Mouse (Mus musculus) CH12.LX (cell line): ENCODE results near the gene Lin7c. TPM values are rescaled to one million over a fixed set of nuclear protein-coding genes. Genes with fewer than 3 reads are reported as not detected.

Experiments
- DNase-seq: peaks from one replicate; pipeline ENCODE4 v3.0.0-alpha.2; 2013; ENCODE audit errors: extremely low read depth
- H3K27ac ChIP-seq: 2 replicates; pipeline ENCODE4 v1.5.1; 2012; ENCODE audit warnings: low read depth, mild to moderate bottlenecking, control low read depth, moderate library complexity; ENCODE audit not compliant: insufficient read depth
- H3K27me3 ChIP-seq: replicated peaks from 2 replicates; pipeline ENCODE3; 2012; ENCODE audit warnings: inconsistent platforms
- H3K36me3 ChIP-seq, 2 experiments: replicated peaks in 1 of 2; 2 replicates each; pipeline versions ENCODE3 to v1.6.1; 2012; ENCODE audit warnings: inconsistent platforms in 1 of 2, low read length in 1 of 2, mild to moderate bottlenecking in 1 of 2, mixed read lengths in 1 of 2, moderate library complexity in 1 of 2; ENCODE audit not compliant: control insufficient read depth in 1 of 2, insufficient read depth in 1 of 2
- H3K4me1 ChIP-seq, 2 experiments: 2 replicates each; pipeline ENCODE4 v1.6.1; 2012; ENCODE audit warnings: inconsistent platforms in 1 of 2, moderate library complexity in 1 of 2; ENCODE audit not compliant: insufficient read depth in 2 of 2, control insufficient read depth in 1 of 2
- H3K4me2 ChIP-seq: 2 replicates; pipeline ENCODE4 v1.6.1; 2012; ENCODE audit warnings: low read depth, mild to moderate bottlenecking, control low read depth; ENCODE audit not compliant: poor library complexity, insufficient read depth, severe bottlenecking
- H3K4me3 ChIP-seq, 3 experiments: fragments of 150-350 bp in 1 of 3; sonication (generic) in 1 of 3; replicated peaks in 1 of 3; 2 replicates each; pipeline versions ENCODE3 to v1.5.1; 2011 to 2012; ENCODE audit warnings: low read depth in 2 of 3, low read length in 2 of 3, mild to moderate bottlenecking in 2 of 3, moderate library complexity in 2 of 3, control low read depth in 1 of 3, improper control_type of control experiment in 1 of 3, inconsistent platforms in 1 of 3, mixed read lengths in 1 of 3; ENCODE audit not compliant: poor library complexity in 1 of 3
- H3K79me2 ChIP-seq: replicated peaks from 2 replicates; pipeline ENCODE4 v1.6.1; 2012; ENCODE audit warnings: mild to moderate bottlenecking, moderate library complexity; ENCODE audit not compliant: control insufficient read depth, poor library complexity, insufficient read depth, severe bottlenecking; ENCODE audit errors: extremely low read depth
- H3K9ac ChIP-seq: 2 replicates; pipeline ENCODE4 v1.6.1; 2012; ENCODE audit warnings: low read depth, mild to moderate bottlenecking, control low read depth, moderate library complexity; ENCODE audit not compliant: insufficient read depth
- H3K9me3 ChIP-seq: replicated peaks from 2 replicates; pipeline ENCODE3; 2012; ENCODE audit warnings: low read length, inconsistent platforms, mixed read lengths
- BHLHE40 ChIP-seq: IDR thresholded peaks from 2 replicates; pipeline ENCODE4 v1.6.1; 2011; ENCODE audit warnings: mild to moderate bottlenecking, low read depth, low read length, improper control_type of control experiment
- CHD1 ChIP-seq: IDR thresholded peaks from 2 replicates; pipeline ENCODE4 v1.6.1; 2012; ENCODE audit warnings: low read depth, low read length, improper control_type of control experiment, inconsistent platforms
- CHD2 ChIP-seq: IDR thresholded peaks from 2 replicates; pipeline ENCODE4 v1.6.1; 2011; ENCODE audit warnings: low read length, improper control_type of control experiment
- ELF1 ChIP-seq: IDR thresholded peaks from 2 replicates; pipeline ENCODE4 v1.6.1; 2014; ENCODE audit warnings: low read depth, mild to moderate bottlenecking, inconsistent platforms, low read length, improper control_type of control experiment
- EP300 ChIP-seq: IDR thresholded peaks from 2 replicates; pipeline ENCODE4 v1.6.1; 2011; ENCODE audit warnings: low read length, improper control_type of control experiment
- ETS1 ChIP-seq: conservative IDR thresholded peaks from 2 replicates; pipeline ENCODE4 v1.6.1; 2012; ENCODE audit warnings: low read depth, mild to moderate bottlenecking, inconsistent platforms, low read length, improper control_type of control experiment, moderate library complexity
- GABPA ChIP-seq: IDR thresholded peaks from 2 replicates; pipeline ENCODE4 v1.6.1; 2012; ENCODE audit warnings: low read depth, low read length, improper control_type of control experiment, inconsistent platforms; ENCODE audit not compliant: insufficient replicate concordance
- HCFC1 ChIP-seq: IDR thresholded peaks from 2 replicates; pipeline ENCODE4 v1.6.1; 2012; ENCODE audit warnings: low read depth, mild to moderate bottlenecking, inconsistent platforms, low read length, improper control_type of control experiment
- IRF4 ChIP-seq: IDR thresholded peaks from 2 replicates; pipeline ENCODE4 v1.6.1; 2014; ENCODE audit warnings: low read depth, mild to moderate bottlenecking, inconsistent platforms, low read length, improper control_type of control experiment
- JUND ChIP-seq: conservative IDR thresholded peaks from 2 replicates; pipeline ENCODE4 v1.6.1; 2011; ENCODE audit warnings: low read depth, low read length, improper control_type of control experiment
- MAFK ChIP-seq: IDR thresholded peaks from 2 replicates; pipeline ENCODE4 v1.6.1; 2011; ENCODE audit warnings: low read length, improper control_type of control experiment; ENCODE audit not compliant: insufficient replicate concordance
- MAX ChIP-seq: IDR thresholded peaks from 2 replicates; pipeline ENCODE4 v1.6.1; 2011; ENCODE audit warnings: low read length, improper control_type of control experiment
- MAZ ChIP-seq: IDR thresholded peaks from 2 replicates; pipeline ENCODE4 v1.6.1; 2012; ENCODE audit warnings: low read depth, mild to moderate bottlenecking, inconsistent platforms, low read length, improper control_type of control experiment, moderate library complexity
- MEF2A ChIP-seq: IDR thresholded peaks from 2 replicates; pipeline ENCODE4 v1.6.1; 2014; ENCODE audit warnings: low read depth, mild to moderate bottlenecking, inconsistent platforms, low read length, improper control_type of control experiment, borderline replicate concordance
- MXI1 ChIP-seq: IDR thresholded peaks from 2 replicates; pipeline ENCODE4 v1.6.1; 2011; ENCODE audit warnings: mild to moderate bottlenecking, low read depth, low read length, improper control_type of control experiment
- PAX5 ChIP-seq: IDR thresholded peaks from 2 replicates; pipeline ENCODE4 v1.6.1; 2012; ENCODE audit warnings: low read length, inconsistent platforms, mixed read lengths
- POLR2AphosphoS2 ChIP-seq: IDR thresholded peaks from 2 replicates; pipeline ENCODE4 v1.6.1; 2011; ENCODE audit warnings: low read depth, low read length, improper control_type of control experiment
- RAD21 ChIP-seq: IDR thresholded peaks from 2 replicates; pipeline ENCODE4 v1.6.1; 2011; ENCODE audit warnings: low read depth, mild to moderate bottlenecking, low read length, improper control_type of control experiment, moderate library complexity
- SMC3 ChIP-seq: IDR thresholded peaks from 2 replicates; pipeline ENCODE4 v1.6.1; 2011; ENCODE audit warnings: low read depth, low read length, improper control_type of control experiment
- TCF12 ChIP-seq: IDR thresholded peaks from 2 replicates; pipeline ENCODE4 v1.6.1; 2014; ENCODE audit warnings: low read depth, mild to moderate bottlenecking, inconsistent platforms, low read length, improper control_type of control experiment
- UBTF ChIP-seq: IDR thresholded peaks from 2 replicates; pipeline ENCODE4 v1.6.1; 2012; ENCODE audit warnings: low read depth, mild to moderate bottlenecking, inconsistent platforms, low read length, improper control_type of control experiment, moderate library complexity
- USF2 ChIP-seq: conservative IDR thresholded peaks from 2 replicates; pipeline ENCODE4 v1.6.1; 2011; ENCODE audit warnings: low read depth, low read length, improper control_type of control experiment
- ZKSCAN1 ChIP-seq: IDR thresholded peaks from 2 replicates; pipeline ENCODE4 v1.6.1; 2012; ENCODE audit warnings: low read depth, inconsistent platforms, low read length, improper control_type of control experiment, borderline replicate concordance
- ZMIZ1 ChIP-seq: IDR thresholded peaks from 2 replicates; pipeline ENCODE4 v1.6.1; 2012; ENCODE audit warnings: low read depth, mild to moderate bottlenecking, inconsistent platforms, low read length, improper control_type of control experiment
- ZNF384 ChIP-seq: IDR thresholded peaks from 2 replicates; pipeline ENCODE4 v1.6.1; 2012; ENCODE audit warnings: low read depth, low read length, improper control_type of control experiment, inconsistent platforms
- dilution Hi-C: fragments of 300-500 bp; cut with MboI; formaldehyde crosslinking; loops from 2 replicates; pipeline ENCODE4 v1.14.3; 2020; ENCODE audit warnings: low sequenced_read_pairs; ENCODE audit not compliant: extremely low pct_unique_long_range_greater_than_20kb, extremely low pct_ligation_motif_present
- in situ Hi-C: fragments of 300-500 bp; cut with MboI; formaldehyde crosslinking; loops from 3 replicates; pipeline ENCODE4 v1.14.3; 2019; ENCODE audit warnings: low sequenced_read_pairs, low pct_ligation_motif_present, low pct_unique_long_range_greater_than_20kb, mixed read lengths
- polyA plus RNA-seq: library from polyadenylated mRNA; unstranded; fragments of >175 nt; gene quantifications from 2 replicates; pipeline ENCODE4 v1.2.1, GENCODE M21; 2012; ENCODE audit warnings: low read depth; ENCODE audit not compliant: insufficient read length
- total RNA-seq, 2 experiments: library from RNA; depleted of rRNA; stranded (reverse); fragments of 300-350 nt in 1 of 2; fragments of >200 nt in 1 of 2; gene quantifications; 2 replicates each; pipeline ENCODE4 v1.2.3; 2012 to 2014

Lin7c gene
- total and polyA plus RNA-seq, 3 experiments, result 29.7 to 75.0 (median 52.3) TPM

DNA sequence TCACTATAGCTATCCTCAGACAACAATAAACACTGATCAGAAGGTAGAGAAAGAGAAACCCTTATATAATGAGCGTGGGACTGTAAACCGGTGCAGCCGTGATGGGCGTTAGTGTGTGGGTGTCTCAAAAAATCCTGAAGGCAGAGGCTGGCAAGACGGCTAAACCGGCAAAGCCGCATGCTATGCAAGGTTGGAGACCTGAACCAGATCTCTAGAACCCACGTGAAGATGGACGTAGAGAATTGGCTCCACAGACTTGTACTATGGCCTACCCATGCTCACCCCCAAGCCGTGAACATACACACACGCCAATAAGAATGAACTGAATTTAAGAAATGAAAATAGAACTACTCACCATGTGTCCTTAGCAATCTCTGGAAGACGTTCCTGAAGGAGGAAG is 22.1 kb downstream of the Lin7c start:
- no peak overlapping the region for H3K9ac ChIP-seq

DNA sequence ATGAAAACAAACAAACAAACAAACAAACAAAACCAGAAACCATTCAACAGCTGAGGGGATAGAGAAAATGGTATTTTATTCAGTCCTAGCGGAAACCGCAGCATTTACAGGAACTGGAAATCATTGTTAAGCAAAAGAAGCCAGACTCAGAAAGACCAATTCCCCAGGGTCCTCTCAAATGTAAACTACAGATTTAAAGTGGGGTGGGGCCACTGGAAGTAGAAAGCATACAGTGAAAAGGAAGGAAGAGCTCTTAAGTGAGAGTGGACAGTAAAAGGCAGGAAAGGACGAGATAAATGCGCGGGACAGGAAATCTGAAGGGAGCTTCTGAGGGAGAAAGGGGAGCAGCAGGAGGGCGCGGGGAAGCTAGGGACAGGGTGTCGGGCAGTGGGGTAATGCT is 22.6 kb downstream of the Lin7c start:
- no peak for DNase-seq
- no peaks in the 10 kb centered on the region for H3K9me3 ChIP-seq
- TF ChIP-seq MAX, result no peak
- TF ChIP-seq UBTF, result no peak
- H3K27me3 ChIP-seq, result peaks cover 1% of the 10 kb centered on the region
- H3K36me3 ChIP-seq, result no peaks in the 10 kb centered on the region
- H3K9ac ChIP-seq, result no peak overlapping the region
- no peak overlapping the region for H3K27ac ChIP-seq
- dilution Hi-C loops, result no loop called here
- H3K4me3 ChIP-seq, result no peak overlapping the region
- H3K4me2 ChIP-seq, result peak overlapping the region; percentile 1; the same call in 1 of the 2 replicates
- H3K79me2 ChIP-seq, result no peaks in the 10 kb centered on the region
- peaks cover 0 to 9% of the 10 kb centered on the region in 2 experiments; a peak in 2 of 4 replicates for H3K4me1 ChIP-seq
- in situ Hi-C loops, result loop anchor here (25.0 kb wide), 2 partner anchors 149 to 649 kb away; no protein-coding TSS in a partner anchor

More for the DNA sequence above, 22.1 kb downstream of the Lin7c start:
- Histone ChIP-seq H3K27ac (no peak overlapping the region), H3K79me2 (no peaks in the 10 kb centered on the region), H3K36me3 (no peaks in the 10 kb centered on the region), H3K4me2 (0 out of 2 replicates have a peak overlapping the region, but pooled peaks have one; percentile 1), H3K27me3 (peaks cover 1% of the 10 kb centered on the region), H3K4me1 (peaks cover 0 to 9% of the 10 kb centered on the region in 2 experiments; a peak in 2 of 4 replicates), H3K4me3 (no peak overlapping the region)
- dilution Hi-C loops, result no loop called here
- no peak for DNase-seq
- in situ Hi-C loops, result loop anchor here (25.0 kb wide), 2 partner anchors 150 to 650 kb away; no protein-coding TSS in a partner anchor
- TF ChIP-seq CHD1 (no peak), POLR2AphosphoS2 (no peak), HCFC1 (no peak), JUND (no peak), ZMIZ1 (no peak), IRF4 (no peak), PAX5 (no peak)
- TF ChIP-seq, all 38 proteins: peak for 0
- no peaks in the 10 kb centered on the region for H3K9me3 ChIP-seq

DNA sequence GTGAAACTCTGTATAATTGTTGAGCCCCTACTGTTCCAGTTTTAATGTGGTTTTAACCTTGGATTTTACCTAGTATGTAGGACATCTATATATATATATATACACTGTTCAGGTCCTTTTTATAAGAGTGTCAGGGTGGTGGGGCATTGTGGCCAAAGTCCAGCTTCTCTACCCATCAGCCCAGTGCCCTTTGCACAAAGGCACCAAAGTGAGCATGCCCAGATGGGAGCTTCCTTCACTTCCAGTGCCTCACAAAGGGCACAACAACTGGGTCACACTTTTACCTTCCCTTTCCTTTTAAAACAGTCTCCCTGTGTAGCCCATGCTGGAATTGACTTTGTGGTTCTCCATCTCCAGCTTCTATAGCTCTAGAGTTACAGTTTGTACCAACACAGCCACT is 23.9 kb downstream of the Lin7c start:
- Histone ChIP-seq H3K9ac (no peak overlapping the region), H3K27me3 (peaks cover 1% of the 10 kb centered on the region), H3K27ac (no peak overlapping the region), H3K79me2 (no peaks in the 10 kb centered on the region), H3K4me1 (peaks cover 3 to 22% of the 10 kb centered on the region in 2 experiments; a peak in 3 of 4 replicates), H3K4me2 (no peak overlapping the region), H3K9me3 (no peaks in the 10 kb centered on the region), H3K36me3 (no peaks in the 10 kb centered on the region), H3K4me3 (no peak overlapping the region)
- dilution Hi-C loops, result no loop called here
- no peak for DNase-seq
- in situ Hi-C loops, result loop anchor here (25.0 kb wide), 2 partner anchors 148 to 648 kb away; no protein-coding TSS in a partner anchor
- no peak for TF ChIP-seq ZKSCAN1
- no peak for TF ChIP-seq ZMIZ1
- TF ChIP-seq GABPA, result no peak
- TF ChIP-seq POLR2AphosphoS2, result no peak
- no peak for TF ChIP-seq MAZ
- TF ChIP-seq RAD21, result no peak
- no peak for TF ChIP-seq UBTF
- no peak for TF ChIP-seq CHD1
- TF ChIP-seq ZNF384, result no peak
- TF ChIP-seq TCF12, result no peak
- no peak for TF ChIP-seq ELF1
- no peak for TF ChIP-seq SMC3
- TF ChIP-seq ETS1, result no peak
- no peak for TF ChIP-seq USF2
- no peak for TF ChIP-seq BHLHE40
- no peak for TF ChIP-seq MXI1
- TF ChIP-seq MEF2A, result no peak
- no peak for TF ChIP-seq CHD2
- no peak for TF ChIP-seq EP300
- no peak for TF ChIP-seq MAFK
